Mouse (Mus musculus) lung, postnatal 4 days (tissue): Measurements from ENCODE around the gene Anxa2.

Experiments used
- DNase-seq, 2 experiments: peaks; one replicate each; pipeline ENCODE4 v3.0.0; 2021

The Anxa2 gene

GRCm38 (mm10) chr9:69459876-69460275 is 6.5 kb downstream of the Anxa2 start:
- no peak for DNase-seq

GRCm38 (mm10) chr9:69463046-69463445 is 9.6 kb downstream of the Anxa2 start:
- no peak for DNase-seq

- DNase-seq = no peak
Measured at GRCm38 (mm10) chr9:69464109-69464756, 10.8 kb downstream of the Anxa2 start.

GRCm38 (mm10) chr9:69466098-69466497 is 12.7 kb downstream of the Anxa2 start:
- DNase-seq = no peak

GRCm38 (mm10) chr9:69467310-69467939 is 14.0 kb downstream of the Anxa2 start:
- DNase-seq = no peak

GRCm38 (mm10) chr9:69468991-69469390 is 15.6 kb downstream of the Anxa2 start:
- peak in 1 of 2 experiments; percentile 63 for DNase-seq

- no peak for DNase-seq
Measured at GRCm38 (mm10) chr9:69470362-69470761, 16.9 kb downstream of the Anxa2 start.

GRCm38 (mm10) chr9:69470921-69471320 is 17.5 kb downstream of the Anxa2 start:
- DNase-seq = peak; percentile 23 to 62

- peak; percentile 69 to 76 for DNase-seq
Measured at GRCm38 (mm10) chr9:69472724-69473123, 19.3 kb downstream of the Anxa2 start.

GRCm38 (mm10) chr9:69475873-69476272 is 22.5 kb downstream of the Anxa2 start:
- DNase-seq = no peak

- no peak for DNase-seq
Measured at GRCm38 (mm10) chr9:69477195-69477823, 23.9 kb downstream of the Anxa2 start.

GRCm38 (mm10) chr9:69477824-69478222 is 24.4 kb downstream of the Anxa2 start:
- no peak for DNase-seq

- peak; percentile 36 to 86 for DNase-seq
Measured at GRCm38 (mm10) chr9:69480344-69480743, 26.9 kb downstream of the Anxa2 start.

- no peak for DNase-seq
Measured at GRCm38 (mm10) chr9:69483811-69484210, 30.4 kb downstream of the Anxa2 start.

GRCm38 (mm10) chr9:69486140-69486539 is 32.7 kb downstream of the Anxa2 start:
- no peak for DNase-seq

- DNase-seq = no peak
Measured at GRCm38 (mm10) chr9:69488510-69488909, 35.1 kb downstream of the Anxa2 start.

- no peak for DNase-seq
Measured at GRCm38 (mm10) chr9:69488972-69489371, 35.6 kb downstream of the Anxa2 start.

- no peak for DNase-seq
Measured at GRCm38 (mm10) chr9:69492809-69493208, 39.4 kb downstream of the Anxa2 start.

GRCm38 (mm10) chr9:69502504-69502903 is 49.1 kb downstream of the Anxa2 start:
- peak; percentile 44 to 76 for DNase-seq

GRCm38 (mm10) chr9:69505611-69506010 is 52.2 kb downstream of the Anxa2 start:
- peak in 1 of 2 experiments; percentile 55 for DNase-seq

- DNase-seq = no peak
Measured at GRCm38 (mm10) chr9:69507206-69507605, 53.8 kb downstream of the Anxa2 start.

GRCm38 (mm10) chr9:69508016-69508415 is 54.6 kb downstream of the Anxa2 start:
- DNase-seq = no peak

GRCm38 (mm10) chr9:69511881-69512590 is 58.6 kb downstream of the Anxa2 start:
- DNase-seq = no peak

GRCm38 (mm10) chr9:69512726-69513125 is 59.3 kb downstream of the Anxa2 start:
- no peak for DNase-seq
